Mouse (Mus musculus): ENCODE results near the gene Cyp4x1. TPM values are rescaled to one million over a fixed set of nuclear protein-coding genes. Genes with fewer than 3 reads are reported as not detected.

Gene Cyp4x1
- total RNA-seq, 2 experiments from 2014 or later, result not detected

DNA sequence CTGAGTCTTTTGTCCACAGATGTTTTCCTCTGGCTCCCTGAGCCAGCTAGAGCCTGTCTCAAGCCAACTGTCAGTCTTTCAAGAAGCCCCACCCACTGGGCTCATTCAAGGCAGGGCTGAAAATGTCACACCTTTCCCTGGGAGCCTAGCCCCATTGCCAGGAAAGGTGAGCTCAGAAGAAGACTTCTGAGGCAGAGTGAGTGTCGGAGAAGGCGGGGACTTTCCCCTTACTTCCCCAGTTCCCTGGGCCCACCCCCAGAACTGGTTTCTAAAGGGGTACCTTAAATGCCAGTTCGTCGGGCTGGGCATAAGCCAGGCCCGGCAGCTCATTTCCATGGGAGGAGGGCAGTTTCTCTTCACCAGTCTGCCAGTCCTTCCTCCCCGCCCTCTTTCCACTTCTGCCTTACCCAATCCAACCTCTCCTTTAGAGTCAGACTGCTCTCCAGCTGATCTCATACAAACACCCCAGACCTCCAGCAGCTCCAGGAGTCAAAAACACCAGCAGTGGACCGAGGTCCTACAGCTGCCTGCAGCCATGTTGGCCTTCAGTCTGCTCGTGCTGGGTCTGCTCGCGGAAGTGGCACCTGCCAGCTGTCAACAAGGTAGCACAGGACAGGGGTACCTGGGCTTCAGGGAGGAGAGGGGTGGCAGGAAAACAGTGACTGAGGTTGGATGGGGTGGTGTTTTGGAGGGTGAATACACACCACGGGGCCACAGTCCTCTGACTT is 45.3 kb downstream of the Cyp4x1 start, which contains the start of gene Pdzk1ip1:
Gene Pdzk1ip1 (plus strand): TSS at position 98 of the 728 bp plus-strand sequence.
- no peak for DNase-seq

GRCm38 (mm10) chr4:115086763-115087415 is 47.2 kb downstream of the Cyp4x1 start:
- no peak for DNase-seq

DNA sequence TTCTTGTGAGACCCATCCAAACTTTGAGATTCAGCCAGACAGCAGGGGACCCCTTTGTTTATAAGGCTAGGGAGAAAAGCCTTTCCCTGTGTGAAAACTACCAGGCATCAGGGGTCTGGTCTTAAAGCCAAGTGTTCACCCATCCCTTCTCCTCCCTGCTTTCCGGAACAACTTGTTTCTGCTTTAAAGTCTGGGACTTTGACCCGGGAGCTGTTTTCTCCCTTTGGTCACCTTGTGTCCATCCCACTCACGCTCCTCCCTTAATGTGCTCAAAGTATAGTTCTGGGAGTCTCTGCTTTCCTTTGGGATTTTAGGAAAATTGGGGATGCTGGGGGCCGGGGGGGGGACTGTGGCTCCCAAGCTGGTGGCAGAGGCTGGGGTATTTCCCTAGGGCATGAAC is 47.8 kb downstream of the Cyp4x1 start:
- no peak for DNase-seq

GRCm38 (mm10) chr4:115085522-115086095 is 48.5 kb downstream of the Cyp4x1 start:
- no peak for DNase-seq

GRCm38 (mm10) chr4:115083031-115083430 is 51.0 kb downstream of the Cyp4x1 start:
- no peak for DNase-seq

DNA sequence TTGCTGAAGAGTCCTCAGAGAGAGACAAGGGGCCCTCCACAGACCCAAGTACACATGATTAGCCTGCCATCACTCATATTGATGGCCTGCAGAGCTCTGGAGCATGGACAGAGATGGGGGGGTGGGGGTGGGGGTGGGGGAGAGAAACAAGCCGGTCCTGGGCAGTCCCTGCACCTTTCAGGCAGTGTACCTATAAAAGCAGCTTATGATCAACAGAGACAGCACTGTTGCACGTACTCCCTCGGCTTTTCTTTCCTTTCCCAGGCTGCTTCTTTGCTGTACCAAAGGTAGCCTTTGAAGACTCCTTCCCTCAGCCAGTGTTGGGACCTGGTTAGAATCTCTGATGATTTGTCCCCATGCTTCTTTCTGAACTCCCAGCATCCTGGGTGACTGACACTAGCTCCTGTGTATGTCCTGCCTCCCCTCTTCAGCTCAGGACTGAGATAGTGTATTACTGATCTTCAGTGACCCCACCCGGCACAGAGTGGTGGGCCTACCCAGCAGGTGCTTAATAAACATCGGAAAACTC is 54.2 kb downstream of the Cyp4x1 start:
- no peak for DNase-seq

DNA sequence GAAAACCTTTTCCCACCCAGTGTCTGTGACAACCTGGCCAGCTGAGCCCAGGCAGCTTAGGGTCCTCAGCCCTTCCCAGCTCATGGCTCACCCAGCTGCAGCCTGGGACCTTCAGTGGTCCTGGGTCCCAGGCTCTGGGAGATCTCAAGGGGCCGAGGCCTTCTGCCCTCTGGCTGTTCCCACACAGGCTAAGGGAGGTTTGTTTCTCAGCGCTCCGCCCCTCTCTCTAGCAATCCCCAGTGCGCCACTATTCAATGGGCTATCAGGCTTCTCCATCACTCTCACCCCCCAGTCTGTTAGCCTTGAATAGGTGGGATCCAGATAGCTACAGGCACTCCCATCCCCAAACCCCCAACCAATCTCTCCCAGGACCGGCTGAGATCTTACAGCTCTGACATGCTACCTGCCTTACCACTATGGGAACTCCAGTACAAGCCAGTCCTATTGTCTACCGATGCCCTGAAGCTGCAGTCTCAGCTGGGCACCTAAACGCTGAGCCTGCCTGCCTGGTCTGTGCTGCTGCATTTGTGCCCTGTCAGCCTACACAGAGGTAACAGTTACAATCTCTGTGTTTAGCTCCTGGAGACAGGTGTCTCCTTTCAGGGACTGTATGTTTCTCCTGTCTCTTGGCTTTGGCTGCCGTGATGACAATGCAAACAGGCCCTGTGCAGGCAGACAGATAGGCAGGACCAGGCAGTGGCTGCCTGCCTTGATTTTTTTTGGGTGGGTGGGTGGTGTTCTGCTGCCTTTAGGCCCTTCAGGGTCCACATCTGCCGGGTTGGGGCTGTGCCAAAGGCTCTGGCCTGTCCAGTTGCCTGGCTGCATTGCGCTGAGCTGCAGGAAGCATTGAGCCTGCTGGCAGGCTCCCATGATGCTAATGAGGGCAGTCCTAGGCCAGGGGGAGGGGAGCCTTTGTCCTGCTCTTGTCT is 54.9 kb downstream of the Cyp4x1 start:
- DNase-seq, result no peak

DNA sequence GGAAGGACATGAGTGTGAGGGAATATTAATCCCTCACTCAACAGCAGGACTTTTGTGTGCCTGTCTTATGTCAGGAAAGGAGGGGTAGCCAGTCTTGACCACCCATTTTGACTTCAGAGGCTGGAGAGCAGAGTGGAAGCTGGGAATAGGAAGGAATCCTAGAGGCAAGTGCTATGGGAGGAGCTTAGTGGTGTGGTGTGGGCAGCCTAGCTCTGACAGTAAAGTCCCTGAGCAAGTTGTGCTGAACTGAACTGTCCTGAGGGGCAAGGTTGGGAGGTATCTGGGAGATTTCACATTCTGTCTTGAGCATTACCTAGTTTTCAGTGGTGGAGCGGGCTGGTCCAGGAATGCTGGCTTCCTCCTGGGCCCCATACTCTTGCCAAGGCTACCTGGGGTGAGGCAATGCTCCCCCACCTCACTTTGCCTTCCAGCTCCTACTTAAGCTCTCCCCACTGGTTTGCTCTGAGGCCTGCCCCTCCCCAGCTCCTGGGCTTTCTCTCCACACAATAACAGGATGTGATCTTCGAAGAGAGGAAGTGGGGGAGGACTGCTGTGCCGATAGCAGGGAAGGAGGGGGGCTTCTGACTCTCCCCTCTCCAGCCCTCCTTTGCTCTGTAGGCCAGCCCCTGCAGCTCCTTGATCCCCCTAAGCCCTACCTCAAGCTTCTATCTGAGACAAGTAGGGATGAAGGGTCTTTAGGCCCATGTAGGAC is 58.7 kb downstream of the Cyp4x1 start:
- DNase-seq, result peak; percentile 25

GRCm38 (mm10) chr4:115074789-115075188 is 59.3 kb downstream of the Cyp4x1 start:
- no peak for DNase-seq

DNA sequence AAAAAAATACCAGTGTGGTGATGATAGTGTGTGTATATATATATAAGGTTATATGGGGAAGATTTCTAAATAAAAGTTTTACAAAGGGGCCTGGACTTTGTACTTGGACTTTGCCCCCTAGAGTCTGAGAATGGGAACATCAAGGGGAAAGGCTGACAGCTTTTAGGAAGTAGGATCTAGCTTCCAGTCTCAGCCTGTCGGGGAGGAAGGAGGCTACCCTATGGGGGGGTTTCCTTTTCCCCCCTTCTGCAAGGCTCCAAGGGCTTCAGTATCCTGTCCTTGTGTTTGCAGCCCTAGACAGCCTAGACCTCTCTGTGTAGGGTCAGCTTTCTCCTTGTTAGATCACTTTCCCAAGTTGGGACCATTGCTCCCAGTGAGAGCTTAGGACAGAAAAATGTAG is 62.4 kb downstream of the Cyp4x1 start:
- no peak for DNase-seq

DNA sequence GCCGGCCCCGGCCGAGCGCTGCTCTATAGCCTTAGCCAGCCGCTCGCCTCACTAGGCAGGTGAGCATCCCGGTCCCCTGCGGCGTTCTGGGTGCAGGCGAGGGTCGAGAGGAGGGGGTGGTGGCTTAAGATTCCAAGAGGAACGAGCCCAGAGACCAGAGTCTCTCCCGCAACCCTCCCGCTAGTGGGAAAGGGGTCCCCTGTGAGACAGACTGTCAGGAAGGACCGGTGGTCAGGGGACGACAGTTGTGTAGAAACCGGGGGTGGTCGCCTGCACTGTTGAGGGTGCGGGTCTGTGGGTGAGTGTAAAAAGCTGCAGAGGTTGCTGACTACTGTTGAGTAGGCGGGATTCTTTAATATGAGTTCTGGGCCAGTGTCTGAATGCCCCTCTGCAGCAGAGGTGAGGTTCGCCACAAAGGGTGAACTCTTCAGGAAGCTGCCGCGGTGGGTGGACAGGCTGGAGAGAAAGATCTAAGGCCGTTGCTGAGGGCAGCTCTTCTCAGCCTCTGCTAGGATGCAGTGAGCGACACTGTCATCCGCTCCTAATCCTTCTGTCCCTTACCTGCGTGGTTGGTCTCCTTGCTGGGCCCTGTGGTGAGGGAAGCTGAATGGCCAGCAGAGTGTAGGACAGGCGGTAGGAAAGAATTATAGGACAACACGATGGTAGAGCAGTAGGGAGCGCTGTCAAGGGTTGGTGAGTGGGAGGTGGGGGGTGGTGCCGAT is 70.4 kb downstream of the Cyp4x1 start:
- no peak for DNase-seq

DNA sequence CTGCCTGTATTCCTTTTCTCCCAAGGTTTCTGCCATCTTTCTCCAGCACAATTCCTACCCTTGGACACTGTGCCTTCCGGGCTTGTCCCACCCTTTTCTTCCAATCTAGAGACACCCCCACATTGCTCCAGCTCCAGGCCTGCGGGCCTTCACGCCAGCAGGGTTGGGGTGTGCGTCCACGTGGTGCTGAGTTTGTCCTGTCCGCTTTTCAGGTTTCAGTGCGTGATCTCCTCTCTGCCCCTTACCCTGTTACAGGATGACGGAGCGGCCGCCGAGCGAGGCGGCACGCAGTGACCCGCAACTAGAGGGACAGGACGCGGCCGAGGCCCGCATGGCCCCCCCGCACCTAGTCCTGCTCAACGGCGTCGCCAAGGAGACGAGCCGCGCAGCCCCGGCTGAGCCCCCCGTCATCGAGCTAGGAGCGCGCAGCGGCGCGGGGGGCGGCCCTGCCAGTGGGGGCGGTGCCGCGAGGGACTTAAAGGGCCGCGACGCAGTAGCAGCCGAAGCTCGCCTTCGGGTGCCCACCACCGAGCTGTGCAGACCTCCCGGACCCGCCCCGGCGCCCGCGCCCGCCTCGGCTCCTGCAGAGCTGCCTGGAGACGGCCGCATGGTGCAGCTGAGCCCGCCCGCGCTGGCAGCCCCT is 71.1 kb downstream of the Cyp4x1 start:
- no peak for DNase-seq

DNA sequence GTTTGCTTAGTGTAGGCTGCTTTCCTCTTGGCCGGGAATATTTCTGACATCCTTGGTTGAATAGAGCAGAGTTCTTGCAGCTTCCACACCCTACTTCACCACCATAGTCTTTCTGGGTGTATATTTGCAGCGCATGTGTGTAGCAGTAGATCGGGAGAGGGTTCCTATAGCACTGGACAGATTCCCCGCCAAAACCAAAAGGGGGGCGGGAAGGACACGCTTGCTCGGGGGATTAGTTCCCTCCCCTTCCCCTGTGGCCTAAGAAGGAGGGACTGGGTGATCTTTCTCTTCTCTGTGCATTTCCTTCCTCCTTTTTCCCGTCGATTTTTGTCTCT is 71.6 kb downstream of the Cyp4x1 start:
- DNase-seq, result no peak

DNA sequence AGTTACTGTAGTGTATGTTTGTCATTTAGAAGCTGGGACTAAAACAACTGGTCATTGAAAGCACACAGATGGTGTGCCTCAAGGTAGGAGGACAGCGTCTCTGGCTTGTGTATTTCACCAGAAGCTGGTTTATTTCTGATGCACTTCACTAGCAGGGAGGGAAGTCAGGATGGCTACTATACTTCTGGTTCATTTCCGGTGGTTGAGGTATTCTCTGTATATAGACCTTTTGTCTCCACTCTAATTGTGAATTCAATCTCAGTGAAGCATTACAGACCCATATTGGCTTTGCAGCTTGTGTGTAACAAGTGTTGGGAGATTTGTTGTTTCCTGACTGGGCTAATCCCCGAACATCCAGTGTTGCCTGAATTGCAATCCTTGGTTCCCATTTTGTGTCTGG is 73.3 kb downstream of the Cyp4x1 start:
- DNase-seq, result no peak

- no peak for DNase-seq
Measured at GRCm38 (mm10) chr4:115059871-115060270, 74.2 kb downstream of the Cyp4x1 start.

DNA sequence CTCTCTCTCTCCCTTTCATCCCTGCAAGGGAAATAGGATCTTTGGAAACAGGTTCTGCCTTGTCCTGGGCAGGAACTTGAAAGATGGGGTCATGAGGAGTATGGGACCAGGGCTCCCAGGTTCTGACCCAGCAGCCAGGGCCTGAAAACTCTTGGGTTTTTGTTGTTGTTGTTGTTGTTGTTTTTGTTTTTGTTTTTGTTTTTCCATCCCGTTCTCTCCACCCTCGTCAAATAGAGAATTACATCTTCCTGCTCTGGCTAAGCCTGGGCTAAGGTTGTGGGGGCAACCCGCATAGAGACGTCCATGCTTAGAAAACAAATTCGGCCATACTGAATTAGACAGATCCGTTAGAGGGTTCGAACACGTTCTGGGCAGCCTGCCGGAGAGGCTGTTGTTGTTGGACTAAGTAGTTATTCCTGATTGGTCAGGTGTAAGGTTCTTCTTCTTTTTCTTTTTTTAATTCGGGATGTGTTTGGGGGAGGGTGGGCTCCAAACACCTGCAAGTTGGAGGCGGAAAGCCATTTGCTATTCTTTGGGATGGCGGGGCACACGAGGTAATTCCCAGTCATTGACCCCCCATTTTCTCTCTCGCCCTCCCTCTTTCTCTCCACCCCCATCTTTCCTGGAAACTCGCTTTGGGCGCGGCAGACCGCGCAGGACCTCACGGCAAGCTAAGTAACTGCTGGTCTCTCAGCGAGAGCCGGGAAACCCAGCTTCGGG is 75.0 kb downstream of the Cyp4x1 start:
- DNase-seq, result no peak

- no peak for DNase-seq
Measured at GRCm38 (mm10) chr4:115058317-115058761, 75.7 kb downstream of the Cyp4x1 start.

DNA sequence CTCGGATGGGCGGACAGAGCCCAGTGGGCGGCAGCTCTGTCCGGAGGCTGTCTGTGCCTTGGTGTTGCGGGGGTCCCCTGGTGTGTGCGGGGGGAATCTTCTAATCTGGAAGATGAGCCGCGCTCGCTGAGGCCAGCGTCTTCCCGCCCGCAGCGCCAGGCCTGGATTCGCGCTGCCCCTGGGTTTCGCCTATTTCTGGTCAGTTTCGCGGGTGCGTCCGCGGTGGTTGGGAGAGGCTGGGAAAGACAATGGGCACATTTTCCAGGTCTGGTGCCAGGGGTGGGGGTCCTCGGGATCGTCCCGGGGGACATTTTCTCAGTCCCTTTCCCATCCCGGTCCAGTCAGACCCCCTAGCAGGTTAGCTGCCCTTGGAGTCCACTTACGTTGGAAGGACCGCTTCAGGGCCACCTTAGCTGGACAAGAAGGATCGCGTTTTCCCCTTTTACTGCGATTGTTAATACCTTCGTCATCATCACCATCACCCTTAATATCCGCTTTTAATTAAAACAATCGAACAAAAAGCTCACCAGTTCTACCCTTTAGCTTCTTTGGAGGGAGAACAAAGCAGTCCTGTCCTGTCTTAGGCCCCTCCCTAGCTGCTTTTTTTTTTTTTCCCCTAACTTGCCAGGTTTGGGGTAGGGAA is 76.3 kb downstream of the Cyp4x1 start:
- no peak for DNase-seq
